Mouse (Mus musculus): ENCODE measurements around the gene Rnf114.

DNA sequence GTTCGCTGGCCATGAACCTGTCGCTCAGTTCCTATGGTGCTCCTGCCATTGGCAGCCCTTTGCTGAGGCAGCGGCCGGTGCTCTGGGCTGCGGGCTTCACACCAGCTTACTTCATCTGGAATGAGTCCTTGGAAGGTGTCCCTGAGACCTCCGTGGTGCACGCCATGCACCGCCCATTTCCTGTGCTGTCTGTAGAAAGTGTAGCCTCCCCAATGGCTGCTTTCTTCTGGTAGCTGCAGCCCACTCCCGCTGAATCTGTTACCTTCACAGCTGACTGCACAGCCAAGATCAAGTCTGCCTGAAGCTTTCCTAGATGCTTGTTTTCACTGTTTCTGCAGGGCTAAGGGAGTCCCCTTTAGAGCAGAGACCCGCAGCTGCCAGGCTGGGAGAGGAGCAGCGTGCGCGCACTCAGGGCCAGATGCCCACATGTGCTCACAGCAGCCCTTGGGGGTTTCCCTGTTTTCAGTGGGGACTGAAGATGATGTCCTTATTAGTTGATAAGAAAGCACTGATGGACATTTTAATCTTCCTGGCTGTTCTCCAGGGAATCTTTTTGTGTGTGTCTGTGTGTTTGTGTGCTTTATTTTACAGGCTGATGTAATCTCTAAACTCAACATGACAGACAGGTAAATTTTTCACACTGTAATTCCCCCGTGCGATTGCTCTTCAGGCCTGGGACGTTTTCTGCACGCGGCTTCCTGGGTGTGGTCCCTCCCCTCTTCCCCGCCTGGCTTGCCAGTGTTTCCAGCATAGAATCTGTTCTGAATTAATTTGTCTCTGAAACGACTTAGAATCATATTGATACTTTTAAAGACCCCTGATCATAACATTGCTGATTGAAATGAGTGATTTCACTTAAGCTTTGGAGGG, 46.3 kb upstream of the Rnf114 start:
- TF ChIP-seq CTCF (IDR thresholded peaks at IDR 0.05; ENCODE audit: borderline replicate concordance, insufficient read depth, low read depth, low read length) (no peak), POLR2A (IDR thresholded peaks at IDR 0.05; ENCODE audit: borderline replicate concordance, insufficient read depth, low read length) (no peak)
